Mouse (Mus musculus) heart, embryonic 16.5 days (tissue): ENCODE results near the gene Slc22a8. TPM values are rescaled to one million over a fixed set of nuclear protein-coding genes. Genes with fewer than 3 reads are reported as not detected.
A peak's percentile ranks its signal among the peaks of the same experiment; 100 is the strongest.

Experiments
- ATAC-seq: fragments of 200-750 bp; cut with Nextera tagmentation; replicated peaks from 2 replicates; pipeline ENCODE4 v1.8.0; 2017; ENCODE audit warnings: moderate number of reproducible peaks; ENCODE audit not compliant: insufficient read depth, low FRiP score; ENCODE audit errors: extremely low read depth
- H3K27ac ChIP-seq: fragments of 300-500 bp; sonication (generic); 2 replicates; pipeline ENCODE4 v1.5.1; 2014; ENCODE audit warnings: mild to moderate bottlenecking, low read length, control low read depth, moderate library complexity
- H3K27me3 ChIP-seq: fragments of 300-500 bp; sonication (generic); 2 replicates; pipeline ENCODE4 v1.6.1; 2014; ENCODE audit warnings: low read length, mixed read lengths; ENCODE audit not compliant: control insufficient read depth, insufficient read depth
- H3K36me3 ChIP-seq: fragments of 300-500 bp; sonication (generic); 2 replicates; pipeline ENCODE4 v1.6.1; 2014; ENCODE audit not compliant: control insufficient read depth, insufficient read depth
- H3K4me1 ChIP-seq: fragments of 300-500 bp; sonication (generic); 2 replicates; pipeline ENCODE4 v1.6.1; 2014; ENCODE audit warnings: low read length, mixed read lengths; ENCODE audit not compliant: control insufficient read depth, insufficient read depth
- H3K4me2 ChIP-seq: fragments of 300-500 bp; sonication (generic); 2 replicates; pipeline ENCODE4 v1.6.1; 2014; ENCODE audit warnings: low read depth, mild to moderate bottlenecking, control low read depth, low read length
- H3K4me3 ChIP-seq: fragments of 300-500 bp; sonication (generic); 2 replicates; pipeline ENCODE4 v1.5.1; 2014; ENCODE audit warnings: mild to moderate bottlenecking, control low read depth, low read length
- H3K9ac ChIP-seq: fragments of 300-500 bp; sonication (generic); 2 replicates; pipeline ENCODE4 v1.6.1; 2014; ENCODE audit warnings: low read length, control low read depth
- H3K9me3 ChIP-seq: fragments of 300-500 bp; sonication (generic); replicated peaks from 2 replicates; pipeline ENCODE4 v1.6.1; 2016; ENCODE audit warnings: low read length; ENCODE audit not compliant: control insufficient read depth
- whole genome bisulfite sequencing: fragments of 180-500 bp; shearing (Covaris S2); extraction: QIAGEN DNeasy Blood & Tissue Kit; methylation state at CpG from one replicate; pipeline ENCODE4 v1.1.7; 2014; 5-methylcytosine and 5-hydroxymethylcytosine counted together
- polyA plus RNA-seq: library from polyadenylated mRNA; unstranded; fragments of >200 nt; fragmentation: Nextera tagmentation; extraction: Ambion mirVana; gene quantifications from 2 replicates; pipeline ENCODE4 v1.2.1, GENCODE M21; 2015

The Slc22a8 gene
- polyA plus RNA-seq, 1 experiment from 2014 or later: 0.04 TPM

DNA sequence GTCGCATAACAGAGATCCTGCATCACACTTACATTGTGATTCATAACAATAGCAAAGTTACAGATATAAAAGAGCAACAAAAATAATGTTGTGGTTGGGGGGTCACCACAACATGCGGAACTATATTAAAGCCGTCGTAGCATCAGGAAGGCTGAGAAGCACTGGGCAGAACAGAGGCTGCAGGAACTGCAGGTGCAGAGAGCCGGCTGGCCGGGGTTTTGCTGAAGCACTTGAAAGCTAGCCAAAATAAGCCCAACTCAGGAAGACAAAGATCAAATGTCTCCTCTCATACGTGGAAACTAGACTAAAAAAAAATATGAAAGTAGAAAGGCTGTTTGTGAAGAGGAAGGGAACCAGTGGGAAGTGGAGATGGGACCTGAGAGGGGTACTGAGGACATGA, 19.3 kb upstream of the Slc22a8 start:
- WGBS: 40% methylated on average over 7 of the region's 7 CpGs
- Histone ChIP-seq H3K4me1 (peaks cover 6% of the 10 kb centered on the region; the same call in 1 of the 2 replicates), H3K9me3 (no peaks in the 10 kb centered on the region), H3K27ac (no peak overlapping the region), H3K36me3 (no peaks in the 10 kb centered on the region), H3K4me2 (no peak overlapping the region), H3K4me3 (no peak overlapping the region), H3K9ac (no peak overlapping the region), H3K27me3 (no peaks in the 10 kb centered on the region)
- ATAC-seq: 0 out of 2 replicates have a peak, but pooled peaks have one; percentile 28

DNA sequence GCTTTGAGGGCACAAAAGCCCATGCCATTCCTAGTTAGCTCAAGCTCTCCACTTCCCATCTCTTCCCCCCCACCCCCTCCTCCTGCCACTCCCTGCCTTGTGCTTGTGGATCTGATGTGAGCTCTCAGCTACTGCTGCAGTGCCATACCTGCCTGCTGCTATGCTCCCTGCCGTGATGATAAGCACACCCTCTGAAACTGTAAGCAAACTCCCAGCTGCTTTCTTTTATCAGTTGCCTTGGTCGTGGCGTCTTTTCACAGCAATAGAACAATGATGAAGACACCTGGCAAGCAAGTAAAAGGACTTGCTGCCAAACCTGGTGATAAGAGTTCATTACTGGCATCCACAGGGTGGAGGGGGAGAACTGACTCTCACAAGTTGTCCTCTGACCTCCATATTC, 18.6 kb upstream of the Slc22a8 start:
- no peak overlapping the region for H3K4me2 ChIP-seq
- no peak overlapping the region for H3K9ac ChIP-seq
- ATAC-seq: no peak
- no peaks in the 10 kb centered on the region for H3K27me3 ChIP-seq
- 17% methylated on average over 3 of the region's 3 CpGs for WGBS
- no peak overlapping the region for H3K27ac ChIP-seq
- no peaks in the 10 kb centered on the region for H3K9me3 ChIP-seq
- H3K4me3 ChIP-seq: no peak overlapping the region
- peaks cover 6% of the 10 kb centered on the region; the same call in 1 of the 2 replicates for H3K4me1 ChIP-seq
- H3K36me3 ChIP-seq: no peaks in the 10 kb centered on the region

DNA sequence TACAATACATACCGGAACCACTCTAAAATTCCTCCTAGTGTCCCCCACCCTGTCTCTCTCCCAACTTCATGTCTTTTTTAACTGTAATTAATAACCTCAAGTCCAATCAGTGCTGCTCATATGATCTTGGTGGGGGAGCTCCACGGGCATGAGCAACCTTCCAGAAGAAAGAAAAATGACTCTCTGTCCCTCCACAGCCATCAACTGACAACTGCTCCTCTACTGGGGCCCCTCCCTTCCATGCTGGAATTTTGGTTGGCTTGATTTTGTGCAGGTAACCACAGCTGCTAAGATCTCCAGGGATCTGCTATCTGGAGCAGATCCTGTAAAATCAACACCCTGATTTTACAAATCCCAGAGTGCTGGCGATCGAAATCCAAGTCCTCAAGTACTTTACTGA, 13.6 kb upstream of the Slc22a8 start:
- Histone ChIP-seq H3K4me2 (no peak overlapping the region), H3K27me3 (no peaks in the 10 kb centered on the region), H3K4me3 (no peak overlapping the region), H3K9me3 (no peaks in the 10 kb centered on the region), H3K9ac (no peak overlapping the region), H3K4me1 (0 out of 2 replicates have a peak, but pooled peaks cover 5% of the 10 kb centered on the region), H3K27ac (no peak overlapping the region), H3K36me3 (no peaks in the 10 kb centered on the region)
- 84% methylated on average over 4 of the region's 4 CpGs for WGBS
- ATAC-seq: no peak

DNA sequence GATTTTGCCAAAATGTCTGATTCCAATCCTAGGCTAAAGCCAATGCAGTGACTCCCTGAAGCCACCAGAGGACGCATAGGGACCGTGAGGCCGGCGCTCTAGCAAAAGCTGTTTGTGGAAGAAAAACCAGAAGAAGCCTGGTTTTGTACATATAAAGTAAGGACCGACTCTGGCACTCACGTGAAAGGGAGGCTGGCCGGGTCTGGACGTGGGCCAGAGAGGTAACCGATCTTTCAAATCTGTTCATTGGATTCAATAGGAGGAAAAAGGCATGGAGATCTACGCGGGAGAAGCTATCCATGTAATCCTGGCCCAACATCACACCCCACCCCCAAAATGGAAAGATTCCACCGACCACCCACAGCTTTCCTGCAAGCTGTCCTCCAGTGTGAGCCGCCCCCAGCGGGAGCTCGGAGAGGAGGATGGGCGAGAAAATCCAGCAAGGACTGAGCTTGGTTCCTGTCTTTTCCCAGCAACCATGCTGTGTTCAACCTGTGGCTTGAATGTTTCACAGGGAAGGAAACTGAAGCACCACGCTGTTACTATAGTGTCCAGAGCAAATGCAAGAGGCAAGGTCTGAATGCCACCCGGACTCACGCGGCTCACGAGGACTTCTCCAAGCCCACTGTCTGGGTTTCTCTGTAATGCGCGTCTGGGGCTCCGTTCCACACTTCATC, 12.6 kb upstream of the Slc22a8 start:
- 0 out of 2 replicates have a peak, but pooled peaks cover 3% of the 10 kb centered on the region for H3K4me1 ChIP-seq
- peak; percentile 52; the same call in 1 of the 2 replicates for ATAC-seq
- H3K9ac ChIP-seq: peak overlapping the region; percentile 54
- no peaks in the 10 kb centered on the region for H3K27me3 ChIP-seq
- H3K9me3 ChIP-seq: no peaks in the 10 kb centered on the region
- H3K36me3 ChIP-seq: no peaks in the 10 kb centered on the region
- H3K4me3 ChIP-seq: peak overlapping the region; percentile 49
- no peak overlapping the region for H3K27ac ChIP-seq
- 6% methylated on average over 24 of the region's 24 CpGs for WGBS
- H3K4me2 ChIP-seq: peak overlapping the region; percentile 66

DNA sequence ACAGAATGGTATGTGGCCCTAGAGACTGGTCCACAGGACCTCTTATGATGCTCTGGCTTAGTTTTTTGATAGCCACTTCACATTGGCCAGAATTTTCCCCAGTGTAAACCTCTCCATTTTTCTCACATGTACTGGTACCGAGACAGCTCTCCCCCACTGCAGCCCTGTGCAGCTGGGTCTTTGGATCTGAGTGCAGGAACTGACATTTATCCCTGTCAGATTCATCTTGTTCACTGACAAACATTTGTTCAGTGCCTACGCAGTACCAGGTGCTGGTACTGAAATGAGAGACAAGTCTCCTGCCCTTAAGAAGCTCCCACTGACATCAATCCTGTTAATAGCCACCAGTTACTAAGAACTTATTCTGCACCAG, 12.1 kb upstream of the Slc22a8 start:
- H3K27ac ChIP-seq: no peak overlapping the region
- H3K9me3 ChIP-seq: no peaks in the 10 kb centered on the region
- WGBS: 62% methylated on average over 2 of the region's 2 CpGs
- H3K4me1 ChIP-seq: 0 out of 2 replicates have a peak, but pooled peaks cover 3% of the 10 kb centered on the region
- no peak for ATAC-seq
- peak overlapping the region; percentile 49 for H3K4me3 ChIP-seq
- H3K4me2 ChIP-seq: peak overlapping the region; percentile 66
- H3K27me3 ChIP-seq: no peaks in the 10 kb centered on the region
- H3K36me3 ChIP-seq: no peaks in the 10 kb centered on the region
- no peak overlapping the region; the same call in 1 of the 2 replicates for H3K9ac ChIP-seq

DNA sequence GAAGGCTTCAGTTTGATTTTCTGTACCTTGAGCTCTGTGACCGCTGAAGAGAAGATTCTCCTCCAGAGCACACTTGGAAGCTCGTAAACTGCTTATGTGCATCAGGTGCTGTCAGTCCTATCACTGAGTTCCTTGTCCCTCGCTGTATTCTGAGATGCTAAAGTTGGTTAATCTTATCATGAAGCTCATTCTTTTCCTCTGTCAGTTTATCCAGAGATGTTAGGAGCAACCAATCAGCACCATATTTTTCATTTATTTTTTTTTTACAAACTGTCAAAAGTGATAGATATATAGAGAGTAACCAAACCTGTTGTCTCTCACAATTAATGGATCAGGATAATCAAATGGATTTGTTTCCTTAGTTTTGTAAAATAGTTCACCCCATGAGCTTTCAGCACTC, 5.8 kb upstream of the Slc22a8 start:
- Histone ChIP-seq H3K9ac (no peak overlapping the region), H3K36me3 (no peaks in the 10 kb centered on the region), H3K27me3 (no peaks in the 10 kb centered on the region), H3K9me3 (no peaks in the 10 kb centered on the region), H3K4me3 (no peak overlapping the region), H3K4me2 (no peak overlapping the region), H3K27ac (no peak overlapping the region), H3K4me1 (no peaks in the 10 kb centered on the region)
- ATAC-seq: no peak
- WGBS: 60% methylated on average over 3 of the region's 3 CpGs

DNA sequence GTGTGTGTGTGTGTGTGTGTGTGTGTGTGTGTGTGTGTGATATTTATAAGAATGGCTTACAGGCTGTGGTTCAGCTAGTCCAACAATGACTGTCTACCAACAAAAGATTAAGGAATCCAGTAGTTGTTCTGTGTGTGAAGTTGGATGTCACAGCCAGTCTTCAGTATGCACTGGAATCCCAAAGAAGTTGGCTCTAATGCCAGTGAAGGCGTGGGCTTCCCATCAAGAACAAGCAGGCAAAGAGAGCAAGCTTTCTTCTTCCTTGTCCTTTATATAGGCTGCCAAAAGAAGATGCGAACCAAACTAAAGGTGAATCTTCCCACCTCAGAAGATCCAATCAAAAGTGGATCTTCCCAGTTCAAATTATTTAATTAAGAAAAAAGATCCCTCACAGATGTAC, 5.2 kb upstream of the Slc22a8 start:
- 79% methylated on average over 2 of the region's 2 CpGs for WGBS
- Histone ChIP-seq H3K36me3 (no peaks in the 10 kb centered on the region), H3K9ac (no peak overlapping the region), H3K27me3 (no peaks in the 10 kb centered on the region), H3K4me1 (no peaks in the 10 kb centered on the region), H3K4me3 (no peak overlapping the region), H3K27ac (no peak overlapping the region), H3K9me3 (no peaks in the 10 kb centered on the region), H3K4me2 (no peak overlapping the region)
- no peak for ATAC-seq

DNA sequence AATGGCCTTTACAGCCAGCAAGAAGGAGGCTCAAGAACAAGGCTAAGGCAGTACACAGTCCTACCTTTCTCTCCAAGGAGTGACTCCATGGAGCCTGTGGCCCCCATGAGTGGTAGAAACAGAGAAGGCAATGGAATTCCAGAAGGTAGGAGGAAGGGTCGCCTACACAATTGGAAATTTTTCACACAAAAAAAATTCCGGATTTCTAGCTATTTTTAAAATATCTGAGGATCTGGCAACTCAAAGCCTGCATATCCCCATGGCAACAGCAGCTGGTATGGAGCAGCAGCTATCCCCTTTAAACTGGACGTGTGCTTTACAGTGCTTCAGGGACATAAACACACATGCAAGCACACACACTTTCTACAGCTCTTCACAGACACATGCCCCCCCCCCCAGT, 4.7 kb upstream of the Slc22a8 start:
- Histone ChIP-seq H3K9ac (no peak overlapping the region), H3K4me2 (no peak overlapping the region), H3K4me1 (no peaks in the 10 kb centered on the region), H3K36me3 (no peaks in the 10 kb centered on the region), H3K27me3 (no peaks in the 10 kb centered on the region), H3K4me3 (no peak overlapping the region), H3K9me3 (no peaks in the 10 kb centered on the region), H3K27ac (no peak overlapping the region)
- 51% methylated on average over 3 of the region's 3 CpGs for WGBS
- no peak for ATAC-seq

DNA sequence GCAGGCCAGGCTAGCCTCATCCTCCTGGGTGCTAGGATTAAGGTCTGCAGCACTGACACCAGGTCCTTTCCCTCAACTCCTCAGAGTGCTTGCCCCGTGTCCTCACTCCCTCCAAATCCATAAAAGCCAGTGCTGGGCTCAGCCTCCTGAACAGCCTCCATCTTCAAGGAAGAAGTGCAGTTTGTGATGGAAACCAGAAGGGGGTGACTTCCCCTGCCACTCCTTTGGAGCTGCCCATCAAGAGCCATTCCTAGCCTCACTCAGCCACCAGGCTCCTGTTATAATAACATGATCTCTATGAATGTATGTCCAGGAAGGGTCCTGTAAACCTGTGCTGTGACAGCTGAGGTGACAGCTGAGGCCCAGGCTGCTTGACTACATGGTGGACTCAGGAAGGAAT, 3.7 kb upstream of the Slc22a8 start:
- Histone ChIP-seq H3K27ac (no peak overlapping the region), H3K4me3 (no peak overlapping the region), H3K9me3 (no peaks in the 10 kb centered on the region), H3K9ac (no peak overlapping the region), H3K4me1 (no peaks in the 10 kb centered on the region), H3K27me3 (no peaks in the 10 kb centered on the region), H3K36me3 (no peaks in the 10 kb centered on the region), H3K4me2 (no peak overlapping the region)
- ATAC-seq: no peak
- WGBS: 64% methylated on average over 1 of the region's 1 CpGs
